Comparison of ENCODE assay signal across 8 mouse cellular contexts in the genomic region with DNA sequence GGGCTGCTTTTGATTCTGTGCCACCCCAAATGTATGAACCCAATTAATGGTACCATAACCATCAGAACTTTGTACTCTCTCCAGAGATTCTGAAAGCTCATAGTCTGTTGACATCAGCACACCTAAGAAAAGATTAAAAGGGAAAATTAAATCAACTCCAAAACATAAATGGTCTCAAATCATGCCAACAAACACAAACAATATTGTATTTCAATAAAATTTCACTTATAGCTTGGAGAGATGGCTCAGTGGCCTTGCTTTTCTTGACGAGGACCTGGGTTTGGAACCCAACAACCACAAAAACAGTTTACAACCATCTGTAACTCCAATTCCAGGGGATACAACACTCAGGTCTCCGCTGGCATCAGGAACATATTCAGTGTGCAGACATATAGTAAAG. TPM values are rescaled to one million over a fixed set of nuclear protein-coding genes. Genes with fewer than 3 reads are reported as not detected.
DNase-seq lines count a peak whose midpoint lies in the region; ATAC-seq and TF ChIP-seq lines count a peak whose summit lies in the region.
"Had no signal": no experiment of that assay in that cellular context is flagged by ENCODE, and none has a peak within 500 bp of the region (broad histone marks: within the 10 kb centered on the region; RNA-seq: fewer than 3 reads in every experiment).

A gene (minus strand): TSS at position 101 of the 400 bp plus-strand sequence.

- no peaks in the 10 kb centered on the region for H3K9me3 ChIP-seq in lung, embryonic 16.5 days (ENCODE audit: control insufficient read depth, low read length)
- H3K9me3 ChIP-seq in intestine, postnatal 0 days (ENCODE audit: control insufficient read depth) = no peaks in the 10 kb centered on the region
- no peaks in the 10 kb centered on the region for H3K9me3 ChIP-seq in stomach, embryonic 16.5 days (replicated peaks; ENCODE audit: control insufficient read depth, low read length)

- H3K27ac ChIP-seq in lung, embryonic 16.5 days (ENCODE audit: low read length) = no peak within 1 kb of the TSS
- no peak within 1 kb of the TSS for H3K27ac ChIP-seq in intestine, postnatal 0 days (ENCODE audit: low read depth, low read length)
- H3K27ac ChIP-seq in stomach, embryonic 16.5 days (ENCODE audit: low read length) = no peak within 1 kb of the TSS

- TF ChIP-seq CTCF in intestine, postnatal 0 days (IDR thresholded peaks at IDR 0.05; ENCODE audit: low read depth) = no peak

- 91% methylated on average over 2 of the region's 2 CpGs for WGBS in lung, embryonic 16.5 days
- WGBS in intestine, postnatal 0 days = 93% methylated on average over 2 of the region's 2 CpGs
- 92% methylated on average over 2 of the region's 2 CpGs for WGBS in stomach, embryonic 16.5 days

- no peaks in the 10 kb centered on the region for H3K27me3 ChIP-seq in lung, embryonic 16.5 days (ENCODE audit: control insufficient read depth, insufficient read depth, low read depth, low read length)
- H3K27me3 ChIP-seq in intestine, postnatal 0 days (replicated peaks; ENCODE audit: control insufficient read depth, insufficient read depth, low read length) = no peaks in the 10 kb centered on the region
- no peaks in the 10 kb centered on the region for H3K27me3 ChIP-seq in stomach, embryonic 16.5 days (ENCODE audit: control insufficient read depth, insufficient read depth, low read length)

- no peak for DNase-seq in lung, postnatal 10 days
- no peak for DNase-seq in gastrocnemius, postnatal 25 days
- DNase-seq in spleen, postnatal 36 days (ENCODE audit: low spot score in 2 of 2) = no peak
- DNase-seq in lung, postnatal 4 days = no peak
- DNase-seq: kidney, postnatal 14 days had no signal

- ATAC-seq in lung, embryonic 16.5 days (ENCODE audit: low read depth) = no peak
- no peak for ATAC-seq in intestine, postnatal 0 days
- no peak for ATAC-seq in stomach, embryonic 16.5 days (ENCODE audit: insufficient read depth, low FRiP score)

- no peak within 1 kb of the TSS for H3K4me2 ChIP-seq in lung, embryonic 16.5 days (ENCODE audit: low read depth, low read length)
- no peak within 1 kb of the TSS for H3K4me2 ChIP-seq in intestine, postnatal 0 days (replicated peaks; ENCODE audit: low read depth)
- no peak within 1 kb of the TSS for H3K4me2 ChIP-seq in stomach, embryonic 16.5 days (ENCODE audit: low read depth, low read length)

- H3K4me1 ChIP-seq in lung, embryonic 16.5 days (replicated peaks; ENCODE audit: control insufficient read depth, insufficient read depth, low read length) = peaks cover 4% of the 10 kb centered on the region
- H3K4me1 ChIP-seq in intestine, postnatal 0 days (replicated peaks; ENCODE audit: control insufficient read depth, insufficient read depth, low read length) = no peaks in the 10 kb centered on the region
- no peaks in the 10 kb centered on the region for H3K4me1 ChIP-seq in stomach, embryonic 16.5 days (ENCODE audit: control insufficient read depth, insufficient read depth, low read length)

- no peak within 1 kb of the TSS for H3K4me3 ChIP-seq in lung, embryonic 16.5 days (ENCODE audit: low read length)
- no peak within 1 kb of the TSS for H3K4me3 ChIP-seq in intestine, postnatal 0 days (ENCODE audit: low read depth, low read length)
- no peak within 1 kb of the TSS for H3K4me3 ChIP-seq in stomach, embryonic 16.5 days (replicated peaks; ENCODE audit: low read length)

- H3K9ac ChIP-seq in lung, embryonic 16.5 days (ENCODE audit: low read length) = no peak within 1 kb of the TSS
- no peak within 1 kb of the TSS for H3K9ac ChIP-seq in intestine, postnatal 0 days (ENCODE audit: low read depth, low read length)
- no peak within 1 kb of the TSS for H3K9ac ChIP-seq in stomach, embryonic 16.5 days (ENCODE audit: low read length)

- H3K36me3 ChIP-seq in lung, embryonic 16.5 days (ENCODE audit: control insufficient read depth, insufficient read depth, low read length) = peaks cover 8% of the 10 kb centered on the region
- peaks cover 37% of the 10 kb centered on the region for H3K36me3 ChIP-seq in intestine, postnatal 0 days (ENCODE audit: control insufficient read depth, insufficient read depth)
- peaks cover 11% of the 10 kb centered on the region; the same call in 1 of the 2 replicates for H3K36me3 ChIP-seq in stomach, embryonic 16.5 days (ENCODE audit: control insufficient read depth, insufficient read depth, low read length)

RNA-seq across cellular contexts. Expression of the gene that starts here (rescaled TPM):
- 31.8 and 41.3 TPM in 2 replicates for polyA plus RNA-seq in lung, embryonic 16.5 days (2015; fragmentation: Nextera tagmentation; extraction: Ambion mirVana)
- total RNA-seq in gastrocnemius, postnatal 25 days (2021) = 10 to 100 TPM; 24.6 to 27.4 TPM
- 52.5 and 61.5 TPM in 2 replicates for polyA plus RNA-seq in intestine, postnatal 0 days (2015; fragmentation: Nextera tagmentation; extraction: Ambion mirVana)
- polyA plus RNA-seq in stomach, embryonic 16.5 days (2015; fragmentation: Nextera tagmentation; extraction: Ambion mirVana) = 26.9 and 53.9 TPM in 2 replicates
